Mouse (Mus musculus): ENCODE data around the gene Dph2. TPM values are rescaled to one million over a fixed set of nuclear protein-coding genes. Genes with fewer than 3 reads are reported as not detected.

Gene Dph2
- polyA plus RNA-seq, 1 experiment from 2014 or later: 8.1 TPM

DNA sequence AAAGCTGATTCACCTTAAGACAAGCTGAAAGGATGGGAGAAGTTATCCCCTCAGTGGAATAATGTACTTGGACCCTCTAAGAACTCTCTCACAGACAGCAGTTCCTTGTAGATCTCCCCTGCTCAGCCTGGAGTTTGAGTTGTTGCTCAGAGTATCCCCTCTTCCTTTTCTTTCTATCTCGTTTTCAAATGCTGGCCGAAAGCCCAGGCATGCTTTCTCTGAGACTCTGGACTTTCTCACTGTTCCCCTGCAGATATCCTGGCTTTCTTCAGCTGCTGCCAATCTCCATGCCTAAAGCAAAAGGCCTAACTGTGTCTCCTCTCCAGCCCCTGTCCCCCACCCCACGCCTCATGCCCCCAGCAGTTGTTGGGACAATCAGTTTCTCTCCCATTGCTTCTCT is 26.4 kb upstream of the Dph2 start:
- Histone ChIP-seq H3K4me2 (replicated peaks; ENCODE audit: low read depth) (no peak overlapping the region), H3K9ac (ENCODE audit: low read length) (no peak overlapping the region), H3K4me1 (replicated peaks; ENCODE audit: control insufficient read depth, insufficient read depth) (peaks cover 7% of the 10 kb centered on the region), H3K27ac (replicated peaks) (no peak overlapping the region), H3K36me3 (ENCODE audit: control insufficient read depth, insufficient read depth, low read length) (no peaks in the 10 kb centered on the region), H3K27me3 (ENCODE audit: control insufficient read depth, insufficient read depth, low read length) (no peaks in the 10 kb centered on the region), H3K9me3 (ENCODE audit: control insufficient read depth, low read length) (no peaks in the 10 kb centered on the region), H3K4me3 (ENCODE audit: low read depth, low read length) (no peak overlapping the region)
- DNase-seq (ENCODE audit: low spot score): no peak
- ATAC-seq (ENCODE audit: low FRiP score, low TSS enrichment): no peak
- WGBS: 43% methylated on average over 3 of the region's 3 CpGs
- TF ChIP-seq EP300 (optimal IDR thresholded peaks at IDR 0.05): no peak
- no peak for TF ChIP-seq CTCF (IDR thresholded peaks at IDR 0.05; ENCODE audit: low read depth)

DNA sequence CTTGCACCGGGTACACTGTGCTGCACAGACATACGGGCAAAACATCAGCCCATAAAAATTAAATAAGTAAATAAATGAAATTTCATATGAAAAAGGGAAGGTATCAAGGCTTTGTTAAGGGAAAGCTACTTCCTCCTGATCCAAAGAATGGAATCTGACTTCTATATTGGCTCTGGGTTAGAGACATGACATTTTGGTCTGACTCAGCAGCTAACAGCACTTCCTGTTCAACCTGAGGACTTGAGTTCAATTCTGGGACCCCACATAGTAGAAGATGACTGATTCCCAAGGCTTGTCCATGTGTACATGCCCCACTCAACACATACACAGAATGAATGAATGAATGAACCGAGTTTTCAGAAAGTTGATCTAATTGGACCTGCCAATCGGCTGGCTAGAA is 26.0 kb upstream of the Dph2 start:
- no peak for DNase-seq (ENCODE audit: low spot score)
- ATAC-seq (ENCODE audit: low FRiP score, low TSS enrichment): no peak
- 78% methylated on average over 4 of the region's 4 CpGs for WGBS
- H3K9me3 ChIP-seq (ENCODE audit: control insufficient read depth, low read length): no peaks in the 10 kb centered on the region
- TF ChIP-seq CTCF (IDR thresholded peaks at IDR 0.05; ENCODE audit: low read depth) (no peak), EP300 (optimal IDR thresholded peaks at IDR 0.05) (no peak)
- no peaks in the 10 kb centered on the region for H3K27me3 ChIP-seq (ENCODE audit: control insufficient read depth, insufficient read depth, low read length)
- H3K36me3 ChIP-seq (ENCODE audit: control insufficient read depth, insufficient read depth, low read length): no peaks in the 10 kb centered on the region
- H3K4me3 ChIP-seq (ENCODE audit: low read depth, low read length): no peak overlapping the region
- no peak overlapping the region for H3K4me2 ChIP-seq (replicated peaks; ENCODE audit: low read depth)
- no peak overlapping the region for H3K27ac ChIP-seq (replicated peaks)
- H3K9ac ChIP-seq (ENCODE audit: low read length): no peak overlapping the region
- peaks cover 9% of the 10 kb centered on the region for H3K4me1 ChIP-seq (replicated peaks; ENCODE audit: control insufficient read depth, insufficient read depth)

DNA sequence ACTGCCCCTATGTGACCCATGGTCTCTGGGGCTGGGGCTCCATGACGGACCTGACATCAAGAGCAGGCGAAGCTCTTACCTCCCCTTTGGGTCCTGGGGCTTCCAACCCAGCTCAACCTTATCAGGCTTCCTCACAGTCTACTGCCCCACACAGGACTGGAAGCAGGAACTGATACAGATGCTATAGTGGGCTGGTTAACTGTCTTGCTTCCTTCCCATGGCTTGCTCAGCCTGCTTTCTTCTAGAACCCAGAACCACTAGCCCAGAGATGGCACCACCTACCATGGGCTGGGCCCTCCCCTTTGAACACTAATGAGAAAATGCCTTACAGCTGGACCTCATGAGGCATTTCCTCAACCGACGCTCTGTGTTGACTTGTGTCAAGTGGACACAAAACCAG is 25.6 kb upstream of the Dph2 start:
- TF ChIP-seq CTCF (IDR thresholded peaks at IDR 0.05; ENCODE audit: low read depth): no peak
- no peak overlapping the region for H3K4me3 ChIP-seq (ENCODE audit: low read depth, low read length)
- ATAC-seq (ENCODE audit: low FRiP score, low TSS enrichment) (no peak), DNase-seq (ENCODE audit: low spot score) (no peak)
- H3K4me1 ChIP-seq (replicated peaks; ENCODE audit: control insufficient read depth, insufficient read depth): peaks cover 9% of the 10 kb centered on the region
- no peaks in the 10 kb centered on the region for H3K36me3 ChIP-seq (ENCODE audit: control insufficient read depth, insufficient read depth, low read length)
- H3K27me3 ChIP-seq (ENCODE audit: control insufficient read depth, insufficient read depth, low read length): no peaks in the 10 kb centered on the region
- H3K9ac ChIP-seq (ENCODE audit: low read length): no peak overlapping the region
- no peak overlapping the region for H3K4me2 ChIP-seq (replicated peaks; ENCODE audit: low read depth)
- H3K27ac ChIP-seq (replicated peaks): no peak overlapping the region
- WGBS: 85% methylated on average over 4 of the region's 4 CpGs
- no peaks in the 10 kb centered on the region for H3K9me3 ChIP-seq (ENCODE audit: control insufficient read depth, low read length)

DNA sequence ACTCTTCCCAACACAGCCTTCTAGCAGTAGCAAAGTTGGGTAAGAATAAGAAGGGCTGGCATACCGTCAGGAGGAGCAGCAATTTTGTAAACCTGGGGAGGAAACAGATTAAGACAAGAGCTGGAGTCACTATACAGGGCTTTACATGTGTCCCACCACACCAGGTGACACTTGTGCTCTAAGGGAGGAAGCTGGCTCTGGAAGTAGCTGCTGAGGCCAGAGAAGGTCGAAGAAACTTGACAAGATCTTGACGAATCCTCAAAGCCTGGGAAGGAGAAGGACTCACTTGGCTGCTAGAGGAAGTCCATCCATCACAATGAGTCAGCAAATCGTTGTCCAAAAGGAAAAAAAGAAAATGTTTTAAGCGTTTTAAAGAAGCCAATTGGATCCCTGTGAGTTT is 24.6 kb upstream of the Dph2 start:
- no peaks in the 10 kb centered on the region for H3K27me3 ChIP-seq (ENCODE audit: control insufficient read depth, insufficient read depth, low read length)
- ATAC-seq (ENCODE audit: low FRiP score, low TSS enrichment): no peak
- no peak for DNase-seq (ENCODE audit: low spot score)
- peaks cover 3% of the 10 kb centered on the region for H3K36me3 ChIP-seq (ENCODE audit: control insufficient read depth, insufficient read depth, low read length)
- no peak overlapping the region for H3K9ac ChIP-seq (ENCODE audit: low read length)
- H3K4me2 ChIP-seq (replicated peaks; ENCODE audit: low read depth): no peak overlapping the region
- H3K4me3 ChIP-seq (ENCODE audit: low read depth, low read length): no peak overlapping the region
- peaks cover 9% of the 10 kb centered on the region for H3K4me1 ChIP-seq (replicated peaks; ENCODE audit: control insufficient read depth, insufficient read depth)
- WGBS: 53% methylated on average over 5 of the region's 5 CpGs
- TF ChIP-seq CTCF (IDR thresholded peaks at IDR 0.05; ENCODE audit: low read depth) (no peak), EP300 (optimal IDR thresholded peaks at IDR 0.05) (no peak)
- no peaks in the 10 kb centered on the region for H3K9me3 ChIP-seq (ENCODE audit: control insufficient read depth, low read length)
- H3K27ac ChIP-seq (replicated peaks): 0 out of 2 replicates have a peak overlapping the region, but pooled peaks have one; percentile 13

DNA sequence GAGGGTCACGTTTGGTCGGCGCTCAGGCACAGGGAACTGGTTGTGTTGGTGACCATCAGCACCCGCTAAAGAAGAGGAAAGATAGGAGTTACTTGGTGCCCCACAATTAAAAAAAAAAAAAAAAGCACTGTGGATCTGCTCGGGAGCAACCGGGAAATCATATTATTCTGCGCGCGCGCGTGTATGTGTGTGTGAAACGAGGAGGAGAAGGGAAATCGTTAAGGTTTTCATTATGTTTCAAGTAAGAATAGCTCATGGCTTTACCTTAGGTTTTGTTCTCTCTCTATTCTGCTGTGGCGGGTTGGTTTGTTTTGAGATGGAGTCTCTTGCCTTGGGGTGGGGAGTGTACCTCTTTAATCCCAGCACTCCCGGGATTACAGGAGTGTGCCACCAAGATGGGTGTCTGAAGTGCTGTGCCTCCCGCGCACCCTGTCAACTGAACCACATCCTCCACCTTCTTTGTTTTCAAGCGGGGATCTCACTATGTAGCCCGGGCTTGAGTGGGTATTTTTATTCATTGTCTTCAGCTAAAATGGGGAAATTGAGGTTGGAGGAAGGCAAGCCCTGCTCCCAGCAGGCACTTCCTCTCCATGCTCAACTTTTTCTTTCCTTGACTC is 23.8 kb upstream of the Dph2 start:
- H3K27ac ChIP-seq (replicated peaks): no peak overlapping the region

DNA sequence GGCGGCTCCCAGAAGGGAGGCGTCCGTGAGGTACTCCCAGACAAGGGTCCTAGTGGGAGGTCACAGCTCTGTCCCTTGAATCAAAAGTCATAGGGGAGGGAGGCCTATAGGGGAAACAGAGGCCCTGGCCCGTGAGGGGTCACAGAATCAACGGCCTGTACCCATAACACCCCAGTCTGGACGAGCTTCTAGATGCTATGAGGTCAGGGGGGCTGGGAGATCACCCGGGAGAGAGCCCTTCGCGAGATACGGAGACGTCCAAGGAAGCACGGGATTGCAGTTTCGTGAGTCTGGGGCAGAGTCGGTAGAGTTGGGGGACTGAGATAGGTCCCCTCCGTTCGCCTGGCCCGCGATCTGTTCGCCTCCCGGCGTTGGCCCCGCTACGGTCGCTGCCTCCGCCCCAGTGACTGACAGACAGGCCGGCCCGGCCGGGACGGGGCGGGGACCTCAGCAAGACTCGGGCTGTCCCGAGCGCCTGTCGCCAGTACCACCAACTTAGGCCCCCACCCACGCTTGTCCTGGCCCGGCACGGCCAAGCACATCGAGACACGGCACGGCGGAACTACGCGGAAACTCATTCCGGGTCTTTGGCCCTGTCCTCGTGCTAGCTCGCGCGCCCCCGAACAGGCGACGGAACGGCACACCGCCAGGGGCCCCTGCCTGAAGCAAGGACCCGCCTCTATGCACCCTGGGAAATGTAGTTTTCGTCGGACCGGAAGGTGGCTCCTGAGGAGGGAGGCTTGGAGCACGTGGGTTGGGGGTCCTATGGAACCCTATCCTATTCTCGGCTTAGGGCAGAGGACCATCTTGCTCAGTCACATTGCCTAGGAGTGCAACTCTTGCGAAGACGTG is 23.0 kb upstream of the Dph2 start, which contains the start of gene Ipo13:
Gene Ipo13 (minus strand): TSS at position 409 of the 852 bp plus-strand sequence.
- Histone ChIP-seq H3K36me3 (ENCODE audit: control insufficient read depth, insufficient read depth, low read length) (peaks cover 7% of the 10 kb centered on the region), H3K27ac (replicated peaks) (peak within 1 kb of the TSS; percentile 83), H3K4me2 (replicated peaks; ENCODE audit: low read depth) (peak within 1 kb of the TSS; percentile 99), H3K27me3 (ENCODE audit: control insufficient read depth, insufficient read depth, low read length) (no peaks in the 10 kb centered on the region), H3K4me1 (replicated peaks; ENCODE audit: control insufficient read depth, insufficient read depth) (peaks cover 9% of the 10 kb centered on the region), H3K4me3 (ENCODE audit: low read depth, low read length) (peak within 1 kb of the TSS; percentile 75), H3K9me3 (ENCODE audit: control insufficient read depth, low read length) (no peaks in the 10 kb centered on the region), H3K9ac (ENCODE audit: low read length) (peak within 1 kb of the TSS; percentile 82)
- DNase-seq (ENCODE audit: low spot score) (peak; percentile 93), ATAC-seq (ENCODE audit: low FRiP score, low TSS enrichment) (peak; percentile 91)
- WGBS: under 1% methylated on average over 59 of the region's 61 CpGs
- peak; percentile 89 for TF ChIP-seq EP300 (optimal IDR thresholded peaks at IDR 0.05)
- peak; percentile 53 for TF ChIP-seq CTCF (IDR thresholded peaks at IDR 0.05; ENCODE audit: low read depth)

More for the DNA sequence above, 23.8 kb upstream of the Dph2 start:
- no peak for ATAC-seq (ENCODE audit: low FRiP score, low TSS enrichment)
- WGBS: 3% methylated on average over 19 of the region's 19 CpGs
- H3K27me3 ChIP-seq (ENCODE audit: control insufficient read depth, insufficient read depth, low read length): no peaks in the 10 kb centered on the region
- DNase-seq (ENCODE audit: low spot score): peak; percentile 26
- H3K9ac ChIP-seq (ENCODE audit: low read length): peak overlapping the region; percentile 82
- peaks cover 7% of the 10 kb centered on the region for H3K36me3 ChIP-seq (ENCODE audit: control insufficient read depth, insufficient read depth, low read length)
- TF ChIP-seq EP300 (optimal IDR thresholded peaks at IDR 0.05) (no peak), CTCF (IDR thresholded peaks at IDR 0.05; ENCODE audit: low read depth) (no peak)
- peaks cover 9% of the 10 kb centered on the region for H3K4me1 ChIP-seq (replicated peaks; ENCODE audit: control insufficient read depth, insufficient read depth)
- peak overlapping the region; percentile 99 for H3K4me2 ChIP-seq (replicated peaks; ENCODE audit: low read depth)
- H3K9me3 ChIP-seq (ENCODE audit: control insufficient read depth, low read length): no peaks in the 10 kb centered on the region
- peak overlapping the region; percentile 75 for H3K4me3 ChIP-seq (ENCODE audit: low read depth, low read length)

Measured in stomach, postnatal 0 days (tissue).